Mouse (Mus musculus) G1E (cell line): Measurements from ENCODE around the gene Spats2l. TPM values are rescaled to one million over a fixed set of nuclear protein-coding genes. Genes with fewer than 3 reads are reported as not detected.

Experiments used
- ATAC-seq: 2 replicates; pipeline ENCODE4 v1.8.0; 2016; ENCODE audit warnings: mild to moderate bottlenecking; ENCODE audit not compliant: insufficient number of reproducible peaks, poor library complexity, low FRiP score, severe bottlenecking; ENCODE audit errors: extremely low read depth
- DNase-seq: peaks from one replicate; pipeline ENCODE4 v3.0.0; 2012; ENCODE audit warnings: low spot score
- H3K27me3 ChIP-seq: 2 replicates; pipeline ENCODE4 v1.6.1; 2012; ENCODE audit warnings: mild to moderate bottlenecking, low read length, inconsistent platforms; ENCODE audit not compliant: insufficient read depth
- H3K36me3 ChIP-seq: replicated peaks from 2 replicates; pipeline ENCODE3; 2012; ENCODE audit warnings: mild to moderate bottlenecking, inconsistent platforms
- H3K4me1 ChIP-seq: 2 replicates; pipeline ENCODE4 v1.6.1; 2012; ENCODE audit warnings: low read depth, low read length, inconsistent platforms, mixed read lengths; ENCODE audit not compliant: insufficient read depth
- H3K4me3 ChIP-seq: 2 replicates; pipeline ENCODE4 v1.5.1; 2012; ENCODE audit warnings: low read depth, mild to moderate bottlenecking, inconsistent platforms, low read length, moderate library complexity, mixed read lengths
- H3K9me3 ChIP-seq: replicated peaks from 2 replicates; pipeline ENCODE4 v1.6.1; 2012; ENCODE audit warnings: inconsistent platforms
- CTCF ChIP-seq: IDR thresholded peaks from 2 replicates; pipeline ENCODE4 v1.5.1; 2012; ENCODE audit warnings: low read depth, low read length, inconsistent platforms, mixed read lengths
- GATA1 ChIP-seq: IDR thresholded peaks from 2 replicates; pipeline ENCODE4 v1.6.1; 2012; ENCODE audit warnings: borderline replicate concordance, low read length, inconsistent platforms, mixed read lengths
- GATA2 ChIP-seq: IDR thresholded peaks from 2 replicates; pipeline ENCODE4 v1.6.1; 2012; ENCODE audit warnings: low read depth, low read length, inconsistent platforms, borderline replicate concordance
- POLR2AphosphoS5 ChIP-seq: IDR thresholded peaks from 2 replicates; pipeline ENCODE4 v1.6.1; 2012; ENCODE audit warnings: low read depth, low read length, inconsistent platforms; ENCODE audit not compliant: insufficient replicate concordance
- TAL1 ChIP-seq: conservative IDR thresholded peaks from 2 replicates; pipeline ENCODE4 v1.6.1; 2012; ENCODE audit warnings: low read depth, low read length, inconsistent platforms, mixed read lengths
- polyA plus RNA-seq: library from polyadenylated mRNA; stranded (reverse); fragments of >175 nt; gene quantifications from 2 replicates; pipeline ENCODE4 v1.2.3, GENCODE M21; 2012
- total RNA-seq, 2 experiments: library from RNA; stranded (forward) in 1 of 2; stranded (reverse) in 1 of 2; fragments of 200-1000 nt in 1 of 2; fragments of >200 nt in 1 of 2; fragmentation: Nextera tagmentation in 1 of 2; gene quantifications; 2 replicates each; pipeline ENCODE4 v1.2.3; 2014 to 2017

The Spats2l gene
- total and polyA plus RNA-seq, 3 experiments: 0.33 TPM; not detected in 2

DNA sequence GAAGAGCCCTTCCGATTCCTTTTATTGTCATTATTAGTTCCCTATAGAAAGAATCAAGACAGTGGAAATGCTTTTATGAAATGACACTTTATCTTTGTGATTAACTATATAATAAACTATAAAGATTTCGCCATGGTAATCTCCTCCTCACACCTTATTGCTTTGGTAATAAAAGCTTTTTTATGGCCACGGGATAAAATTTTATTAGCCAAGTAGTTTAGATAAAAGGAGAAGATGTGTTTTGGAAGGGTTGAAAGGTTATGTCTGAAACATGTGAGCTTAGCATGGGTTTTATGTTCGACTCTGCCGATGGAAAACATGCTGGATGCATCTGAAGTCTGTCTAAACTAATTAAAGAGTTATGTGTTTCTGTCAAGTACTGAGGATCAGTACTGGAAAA lies 143.4 kb downstream of the Spats2l start:
- no peak for ATAC-seq
- Histone ChIP-seq H3K27me3 (peaks cover 3% of the 10 kb centered on the region; the same call in 1 of the 2 replicates), H3K36me3 (no peaks in the 10 kb centered on the region), H3K4me3 (no peak overlapping the region), H3K9me3 (no peaks in the 10 kb centered on the region), H3K4me1 (no peaks in the 10 kb centered on the region)
- TF ChIP-seq TAL1: no peak
- TF ChIP-seq CTCF: no peak
- TF ChIP-seq POLR2AphosphoS5: no peak
- TF ChIP-seq GATA1: no peak
- TF ChIP-seq GATA2: no peak
- DNase-seq: no peak

DNA sequence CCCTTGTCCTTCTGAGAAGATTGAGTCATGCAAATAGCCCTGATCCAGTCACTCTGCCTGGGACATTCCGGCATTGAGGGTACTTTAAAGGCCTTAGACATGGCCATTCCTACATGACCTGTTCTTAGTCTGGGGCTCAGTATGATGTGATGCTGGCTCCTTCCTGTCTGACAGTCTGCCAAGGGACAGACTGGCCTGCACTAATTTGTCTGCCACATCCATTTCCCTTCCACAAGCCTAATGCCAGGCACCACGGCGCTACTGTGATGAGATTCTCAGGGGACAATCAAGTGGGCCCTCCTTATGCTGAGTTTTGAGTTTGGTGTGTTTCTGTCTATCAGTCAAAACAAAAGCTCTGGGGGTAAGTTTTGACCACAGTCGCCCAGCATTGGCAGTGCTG lies 144.6 kb downstream of the Spats2l start:
- Histone ChIP-seq H3K4me1 (no peaks in the 10 kb centered on the region), H3K9me3 (no peaks in the 10 kb centered on the region), H3K36me3 (no peaks in the 10 kb centered on the region), H3K4me3 (no peak overlapping the region), H3K27me3 (peaks cover 3% of the 10 kb centered on the region; the same call in 1 of the 2 replicates)
- TF ChIP-seq GATA1 (no peak), CTCF (no peak), GATA2 (no peak), POLR2AphosphoS5 (no peak), TAL1 (no peak)
- DNase-seq (no peak), ATAC-seq (no peak)

DNA sequence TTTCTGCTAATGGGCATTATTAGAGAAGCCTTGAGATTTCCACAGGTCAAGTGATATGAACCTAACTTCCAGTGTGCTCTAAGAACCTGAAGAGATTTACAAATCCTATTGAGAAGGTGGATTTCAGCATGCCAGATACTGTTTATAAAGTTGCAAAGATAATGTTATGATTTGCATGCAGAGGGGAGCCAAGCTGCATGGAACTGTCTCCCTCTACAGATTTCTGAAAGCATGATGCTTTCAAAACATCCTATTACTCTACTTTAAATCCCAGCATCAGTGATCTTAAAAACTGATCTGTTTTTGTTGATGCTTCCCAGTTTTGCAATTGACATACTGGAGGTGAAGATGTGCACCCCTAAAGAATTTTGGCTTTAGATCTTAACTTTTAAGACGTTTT lies 160.3 kb downstream of the Spats2l start:
- no peak for ATAC-seq
- H3K9me3 ChIP-seq: no peaks in the 10 kb centered on the region
- TF ChIP-seq GATA1 (no peak), TAL1 (no peak), POLR2AphosphoS5 (no peak), GATA2 (no peak), CTCF (no peak)

DNA sequence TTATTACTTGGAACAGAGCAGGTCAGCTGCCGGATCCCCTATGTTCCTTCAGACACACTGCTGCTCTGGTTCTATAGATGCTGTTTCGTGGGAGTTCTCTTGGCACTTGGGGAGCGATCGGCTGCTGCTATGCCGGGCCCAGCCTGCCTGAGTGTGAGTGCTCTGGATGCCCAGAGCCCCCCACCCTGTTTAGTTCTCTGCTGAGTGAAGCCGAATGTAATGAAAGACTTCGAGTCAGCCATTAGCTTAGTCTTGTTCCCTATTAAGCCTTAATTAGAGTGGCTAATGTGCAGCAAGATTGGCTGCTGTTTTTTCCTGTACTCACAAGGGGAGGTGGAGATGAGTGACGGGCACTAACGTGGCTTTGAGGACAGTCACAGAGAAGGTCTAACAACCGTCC lies 166.7 kb downstream of the Spats2l start:
- ATAC-seq: no peak
- H3K9me3 ChIP-seq: no peaks in the 10 kb centered on the region
- no peaks in the 10 kb centered on the region for H3K36me3 ChIP-seq
- TF ChIP-seq CTCF (no peak), POLR2AphosphoS5 (no peak), GATA2 (no peak), TAL1 (no peak), GATA1 (no peak)
- H3K4me1 ChIP-seq: no peaks in the 10 kb centered on the region
- H3K4me3 ChIP-seq: no peak overlapping the region
- DNase-seq: no peak
- H3K27me3 ChIP-seq: peaks cover 19% of the 10 kb centered on the region

More for the DNA sequence above, 160.3 kb downstream of the Spats2l start:
- no peaks in the 10 kb centered on the region for H3K36me3 ChIP-seq
- H3K4me1 ChIP-seq: no peaks in the 10 kb centered on the region
- DNase-seq: no peak
- no peak overlapping the region for H3K4me3 ChIP-seq
- H3K27me3 ChIP-seq: peaks cover 6% of the 10 kb centered on the region; the same call in 1 of the 2 replicates

DNA sequence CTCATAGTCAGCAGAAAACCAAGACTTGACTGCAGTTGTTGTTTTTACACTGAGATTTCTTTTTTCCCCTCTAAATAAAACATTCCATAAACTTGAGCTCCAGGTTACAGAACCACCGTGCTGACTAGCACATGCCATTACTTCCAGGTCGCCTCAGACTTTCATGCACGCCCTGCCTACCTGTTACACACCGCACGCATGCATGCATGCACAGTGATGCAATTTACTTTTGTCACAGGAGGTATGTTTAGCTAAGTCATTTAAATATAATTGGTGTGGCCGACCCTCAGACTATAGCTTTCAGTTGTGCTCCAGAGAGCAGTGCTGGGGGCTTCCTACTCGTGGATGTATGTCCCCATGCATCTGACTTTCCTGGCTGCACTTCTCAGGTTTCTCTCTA lies 167.1 kb downstream of the Spats2l start:
- no peaks in the 10 kb centered on the region for H3K9me3 ChIP-seq
- H3K27me3 ChIP-seq: peaks cover 19% of the 10 kb centered on the region
- H3K36me3 ChIP-seq: no peaks in the 10 kb centered on the region
- no peaks in the 10 kb centered on the region for H3K4me1 ChIP-seq
- no peak for ATAC-seq
- H3K4me3 ChIP-seq: no peak overlapping the region
- TF ChIP-seq GATA1 (no peak), CTCF (no peak), POLR2AphosphoS5 (no peak), TAL1 (no peak), GATA2 (no peak)
- no peak for DNase-seq

DNA sequence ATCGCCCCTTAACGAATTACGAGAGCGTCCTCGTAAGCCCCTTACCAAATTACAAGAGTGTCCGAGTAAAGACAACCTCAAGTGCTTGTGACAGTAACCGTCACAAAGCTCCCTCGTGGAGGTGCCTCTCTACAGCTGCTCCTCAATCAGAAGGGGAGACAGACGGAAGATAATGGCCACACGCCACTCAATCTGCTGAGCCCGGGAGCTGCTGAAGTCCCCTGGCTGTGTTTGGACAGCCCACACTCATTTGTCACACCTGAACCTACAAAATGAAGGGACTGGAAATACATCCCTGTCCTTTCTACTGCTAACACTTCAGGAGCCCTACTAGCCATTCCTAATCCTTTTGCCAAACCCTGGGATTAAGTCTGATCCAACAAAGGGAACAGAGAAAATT lies 167.8 kb downstream of the Spats2l start:
- Histone ChIP-seq H3K36me3 (no peaks in the 10 kb centered on the region), H3K9me3 (no peaks in the 10 kb centered on the region), H3K4me3 (no peak overlapping the region), H3K4me1 (no peaks in the 10 kb centered on the region), H3K27me3 (peaks cover 20% of the 10 kb centered on the region)
- TF ChIP-seq GATA1 (no peak), CTCF (no peak), TAL1 (no peak), GATA2 (no peak), POLR2AphosphoS5 (no peak)
- ATAC-seq (no peak), DNase-seq (no peak)
